Mouse (Mus musculus) right cerebral cortex, adult 2 months (tissue): ENCODE results near the gene Gm42674.

Source experiments
- DNase-seq, 2 experiments: peaks; one replicate each; pipeline ENCODE4 v3.0.0; 2021 to 2022; ENCODE audit warnings: low spot score in 2 of 2

The Gm42674 gene

GRCm38 (mm10) chr3:90623435-90624071, 21.8 kb downstream of the Gm42674 start:
- DNase-seq: peak in 1 of 2 experiments; percentile 31

- no peak for DNase-seq
Observed at GRCm38 (mm10) chr3:90625496-90625895, 23.8 kb downstream of the Gm42674 start.

DNA sequence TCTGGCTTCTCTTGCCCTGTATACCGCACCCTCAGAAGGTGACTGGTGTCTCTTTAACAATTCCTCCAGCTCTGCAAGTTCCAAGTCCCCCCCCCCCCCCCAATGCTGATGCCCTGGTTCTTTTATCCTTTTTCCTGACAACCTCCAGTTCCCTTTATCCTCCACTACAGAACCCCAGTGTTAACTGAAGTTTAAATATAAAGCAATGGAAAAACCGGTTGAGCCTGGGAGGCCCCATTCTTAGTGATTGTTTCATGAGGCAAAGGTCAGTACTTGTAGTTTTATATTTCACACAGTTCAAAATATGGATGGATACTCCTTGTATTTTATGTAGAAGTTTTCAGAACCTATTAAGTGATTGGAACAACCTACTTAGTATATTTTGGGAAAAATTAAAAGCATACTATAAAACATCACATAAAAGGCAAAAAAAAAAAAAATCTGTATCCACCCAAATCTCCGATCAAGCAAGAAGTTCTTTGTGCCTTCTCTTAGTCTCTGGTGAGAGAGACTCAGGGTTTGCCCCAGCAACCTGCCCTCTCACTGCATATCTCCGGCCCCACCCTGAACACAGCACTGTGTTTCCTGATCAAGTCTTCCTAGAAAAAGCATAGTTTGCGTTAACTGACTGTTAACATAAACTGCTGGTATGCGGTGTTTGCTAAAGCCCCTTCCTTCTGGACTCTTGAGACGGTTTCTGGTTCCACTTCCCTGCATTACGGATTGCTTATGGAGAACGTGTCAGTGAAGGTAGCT, 24.7 kb downstream of the Gm42674 start:
- DNase-seq: no peak

DNA sequence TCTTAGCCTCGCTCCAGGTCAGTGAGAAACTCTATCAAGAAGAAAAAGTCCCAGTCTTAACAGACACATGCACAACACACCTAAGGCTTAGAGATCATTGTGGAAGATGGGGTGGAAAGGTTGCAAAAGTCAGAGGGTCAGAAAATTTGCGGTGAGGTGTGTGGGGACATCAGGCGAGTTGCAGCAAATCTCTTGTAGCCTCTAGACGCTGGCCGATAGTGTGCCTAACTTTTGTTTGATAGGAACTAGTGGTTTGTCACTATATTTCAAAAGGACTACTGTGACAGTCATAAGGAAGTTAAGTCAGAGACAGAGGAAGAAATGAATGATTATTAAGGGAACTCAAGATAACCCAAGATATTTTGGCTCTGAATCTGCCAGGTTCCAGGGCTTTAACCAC, 25.7 kb downstream of the Gm42674 start:
- DNase-seq: no peak

DNA sequence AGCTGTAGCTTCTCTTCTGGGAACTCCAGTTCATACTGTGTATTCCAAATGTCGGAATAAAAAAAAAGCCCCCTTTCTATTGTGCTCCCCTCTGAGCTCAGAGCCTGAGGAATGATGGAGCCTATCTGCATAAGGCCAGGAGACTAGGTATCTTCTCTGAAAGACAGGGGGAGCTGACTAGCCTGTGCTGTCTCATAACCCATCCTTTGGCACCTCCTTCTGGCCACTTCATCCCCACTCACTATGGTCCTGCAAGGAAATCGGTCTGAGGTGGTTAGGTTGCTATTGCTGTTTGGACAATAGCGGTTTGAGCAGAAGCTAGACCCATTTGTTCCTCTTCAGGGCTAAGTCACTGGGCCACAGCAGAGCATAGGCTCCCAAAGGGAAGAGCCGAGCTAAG, 26.1 kb downstream of the Gm42674 start:
- no peak for DNase-seq

- no peak for DNase-seq
Observed at GRCm38 (mm10) chr3:90629298-90629697, 27.6 kb downstream of the Gm42674 start.

- DNase-seq: no peak
Observed at GRCm38 (mm10) chr3:90631984-90632383, 30.3 kb downstream of the Gm42674 start.

DNA sequence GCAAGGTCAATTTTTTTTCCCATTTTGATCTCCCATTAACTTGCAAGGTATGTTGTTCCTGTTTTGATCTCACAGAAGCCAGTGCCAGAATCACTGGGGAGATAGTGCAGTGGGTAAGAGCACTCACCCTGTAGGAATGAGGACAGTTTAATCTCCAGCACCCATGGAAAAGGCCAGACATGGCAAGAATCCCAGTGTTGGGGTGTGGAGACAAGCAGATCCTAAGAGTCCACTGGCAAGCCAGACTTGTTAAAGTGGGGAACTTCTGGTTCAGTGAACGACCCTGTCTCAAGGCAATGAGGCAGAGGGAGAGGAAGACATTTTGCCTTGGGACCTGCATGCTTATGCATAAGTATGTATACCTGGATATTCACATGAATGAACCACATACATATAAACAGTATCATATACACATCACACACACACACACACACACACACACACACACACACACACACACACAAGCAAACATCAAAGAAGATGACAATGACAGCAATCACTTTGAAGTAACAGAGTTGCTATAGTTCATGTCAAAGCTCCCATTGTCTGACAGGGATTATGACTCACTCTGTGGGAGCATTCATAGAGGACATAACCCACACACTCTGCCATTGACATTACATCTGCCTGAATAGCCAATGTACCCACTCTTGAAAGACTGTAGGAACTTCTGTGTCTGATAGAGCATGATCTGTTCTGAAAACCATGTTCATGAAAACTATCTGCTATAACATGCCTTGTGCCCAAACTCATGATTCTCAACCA, 37.0 kb downstream of the Gm42674 start:
- DNase-seq: no peak

GRCm38 (mm10) chr3:90639511-90640154, 37.9 kb downstream of the Gm42674 start:
- DNase-seq: no peak

DNA sequence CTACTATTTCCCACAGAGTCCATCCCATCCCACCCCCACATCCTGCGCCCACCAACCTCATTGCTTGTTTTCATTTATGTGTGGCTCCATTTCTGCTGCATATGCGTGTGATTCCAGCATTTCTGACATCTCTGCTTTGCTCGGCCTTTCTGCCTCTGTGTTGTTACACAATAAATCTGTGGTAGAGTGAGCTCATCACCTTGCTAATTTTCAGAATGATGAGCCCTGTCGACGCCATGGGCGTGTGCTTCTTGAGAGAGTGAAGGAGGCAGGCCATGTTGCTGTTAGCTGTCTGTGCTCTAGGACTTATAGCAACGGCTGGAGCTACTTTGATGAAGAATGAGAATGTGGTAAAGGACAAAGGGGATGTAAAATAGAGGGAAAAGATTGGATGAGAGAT, 39.3 kb downstream of the Gm42674 start:
- DNase-seq: no peak

DNA sequence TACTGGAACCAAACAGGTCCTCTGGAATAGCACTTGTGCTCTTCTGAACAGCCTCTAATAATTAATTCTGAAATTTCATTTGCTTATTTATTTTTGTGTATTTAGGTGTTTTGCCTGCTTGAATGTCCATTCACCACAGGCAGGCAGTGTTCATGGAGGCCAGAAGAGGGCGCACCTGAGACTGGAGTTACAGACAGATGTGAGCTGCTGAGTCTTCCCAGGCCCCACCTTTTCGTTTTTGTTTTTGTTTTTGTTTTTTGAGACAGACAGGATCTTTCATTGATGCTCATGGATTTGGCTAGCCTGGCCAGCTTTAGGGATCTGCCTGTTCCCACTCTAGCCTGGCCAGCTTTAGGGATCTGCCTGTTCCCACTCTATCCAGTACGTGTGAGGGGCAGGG, 42.5 kb downstream of the Gm42674 start:
- peak; percentile 46 to 50 for DNase-seq

DNA sequence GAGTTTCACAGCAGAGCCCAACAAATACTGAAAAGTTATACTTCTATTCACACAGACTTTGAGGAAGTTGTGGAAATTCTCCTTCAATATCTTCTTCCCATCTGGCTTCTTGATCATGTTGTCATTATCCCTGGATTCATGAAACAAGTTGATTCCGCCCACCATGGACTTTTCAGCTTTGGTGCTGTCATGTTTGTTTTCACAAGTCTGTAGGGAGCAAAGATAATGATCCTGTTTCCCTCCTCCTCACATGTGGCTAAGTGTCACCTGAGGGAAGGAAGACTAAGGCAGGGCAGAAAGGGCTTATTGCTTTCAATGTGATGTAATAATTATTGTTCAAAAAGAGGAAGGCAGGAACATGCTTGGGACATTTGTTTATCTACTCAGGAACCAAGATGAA, 45.6 kb downstream of the Gm42674 start:
- no peak for DNase-seq

- peak; percentile 16 to 46 for DNase-seq
Observed at GRCm38 (mm10) chr3:90648981-90649380, 47.3 kb downstream of the Gm42674 start.

- no peak for DNase-seq
Observed at GRCm38 (mm10) chr3:90649832-90650231, 48.1 kb downstream of the Gm42674 start.

GRCm38 (mm10) chr3:90652878-90653508, 51.3 kb downstream of the Gm42674 start:
- DNase-seq: peak; percentile 87 to 93

DNA sequence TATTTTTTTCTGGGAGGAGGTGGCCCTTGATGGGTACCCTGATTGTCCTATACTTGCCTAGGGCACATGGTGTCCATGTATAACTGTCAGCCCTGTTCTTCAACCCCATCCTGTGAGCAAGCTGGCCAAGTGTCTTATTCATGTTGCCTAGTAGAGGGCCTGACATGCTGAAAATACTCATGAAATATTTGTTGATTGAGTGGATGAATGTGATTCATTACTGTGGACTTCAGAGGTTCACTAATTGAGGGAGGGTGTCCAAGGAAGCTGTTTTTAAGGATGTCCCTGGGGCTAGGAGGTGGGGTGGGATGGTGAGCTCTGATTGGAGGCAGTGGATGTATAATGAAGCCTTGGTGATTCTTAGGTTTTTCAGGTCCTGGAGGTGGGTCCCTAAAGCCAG, 52.0 kb downstream of the Gm42674 start, which contains the start of gene S100a7a:
Gene S100a7a, plus strand, starts transcription at position 301 of the 400 bp plus-strand sequence.
- no peak for DNase-seq
